Comparison of ENCODE assay signal across 8 mouse cellular contexts in the genomic region with DNA sequence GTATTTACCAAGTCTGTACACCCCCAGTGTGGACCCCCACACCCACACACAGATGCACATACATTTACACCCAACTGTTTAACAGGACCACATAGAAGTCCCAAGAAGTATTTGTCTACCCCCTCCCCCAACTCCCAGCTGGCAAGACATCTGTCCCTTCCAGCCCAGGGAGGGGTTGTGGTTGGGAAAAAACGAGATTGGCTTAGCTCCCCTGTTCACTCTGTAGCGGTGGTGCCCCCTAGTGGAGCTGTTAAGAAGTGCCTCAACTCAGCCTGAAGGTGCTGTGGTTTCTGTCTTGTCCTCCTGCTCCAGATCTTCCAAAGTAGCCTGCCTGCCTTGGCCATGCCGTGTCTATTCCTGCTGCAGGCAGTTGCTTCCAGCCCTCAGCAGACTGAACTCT. TPM values are rescaled to one million over a fixed set of nuclear protein-coding genes. Genes with fewer than 3 reads are reported as not detected.
DNase-seq lines count a peak whose midpoint lies in the region; ATAC-seq and TF ChIP-seq lines count a peak whose summit lies in the region.

No protein-coding gene starts in this region.

- H3K4me1 ChIP-seq in lung, adult 2 months (ENCODE audit: control insufficient read depth, insufficient read depth, low read length): peaks cover 6% of the 10 kb centered on the region; the same call in 1 of the 2 replicates

- no peak for TF ChIP-seq POLR2A in lung, adult 2 months (IDR thresholded peaks at IDR 0.05; ENCODE audit: borderline replicate concordance, extremely low read depth, low read depth, low read length)

- H3K4me3 ChIP-seq in lung, adult 2 months (replicated peaks; ENCODE audit: extremely low read depth, low read depth, low read length): no peak overlapping the region

- TF ChIP-seq CTCF in lung, adult 2 months (IDR thresholded peaks at IDR 0.05; ENCODE audit: insufficient read depth, low read length): peak; percentile 93

- 5% methylated on average over 3 of the region's 3 CpGs for WGBS in large intestine, adult 2 months
- WGBS in lung, adult 2 months: 3% methylated on average over 3 of the region's 3 CpGs

- peak; percentile 76 to 85 for DNase-seq in adrenal gland, adult 18-20 months (ENCODE audit: low spot score in 2 of 2)
- peak; percentile 80 for DNase-seq in embryo, embryonic 11 days
- peak; percentile 36 for DNase-seq in large intestine, adult 2 months (ENCODE audit: low read depth, low spot score)
- DNase-seq in lung, adult 2 months: peak; percentile 76
- DNase-seq in retina, postnatal 1 day: peak; percentile 89
- DNase-seq in thymus, postnatal 36 days: peak; percentile 79 to 80

- peak; percentile 62 for ATAC-seq in CD4-positive, CD25-positive, alpha-beta regulatory T cell, adult 4 months
- peak; percentile 80 for ATAC-seq in granulocyte monocyte progenitor cell, adult 5-6 weeks (replicated peaks; ENCODE audit: poor library complexity, severe bottlenecking)

RNA-seq across cellular contexts. Expression of a gene that starts 1.0 kb away (rescaled TPM):
- under 1 TPM in 1 of 2 experiments, not detected in 1; 0.43 TPM for polyA plus RNA-seq in CD4-positive, CD25-positive, alpha-beta regulatory T cell, adult 4 months (2017; shearing (Covaris generic))
- not detected for total RNA-seq in adrenal gland, adult 18-20 months (2021)
- total RNA-seq in granulocyte monocyte progenitor cell, adult 5-6 weeks (2014; fragmentation: Nextera tagmentation): not detected in 2 replicates
- not detected in 2 replicates for total RNA-seq in granulocyte monocyte progenitor cell, adult 5-6 weeks (2017)
- polyA plus RNA-seq in large intestine, adult 2 months (2012; rRNA removed): 0.80 and 2.1 TPM in 2 replicates
- 27.3 and 30.4 TPM in 2 replicates for polyA plus RNA-seq in lung, adult 2 months (2012; rRNA removed)

RNA-seq across cellular contexts. Expression of a gene that starts 13.2 kb away (rescaled TPM):
- under 1 TPM in 1 of 2 experiments, not detected in 1; 0.14 TPM for polyA plus RNA-seq in CD4-positive, CD25-positive, alpha-beta regulatory T cell, adult 4 months (2017; shearing (Covaris generic))
- under 1 TPM; 0.20 to 0.99 TPM for total RNA-seq in adrenal gland, adult 18-20 months (2021)
- total RNA-seq in granulocyte monocyte progenitor cell, adult 5-6 weeks (2014; fragmentation: Nextera tagmentation): not detected in 2 replicates
- total RNA-seq in granulocyte monocyte progenitor cell, adult 5-6 weeks (2017): not detected in 2 replicates
- polyA plus RNA-seq in large intestine, adult 2 months (2012; rRNA removed): 0.27 and 0.42 TPM in 2 replicates
- polyA plus RNA-seq in lung, adult 2 months (2012; rRNA removed): 1.1 and 4.2 TPM in 2 replicates

RNA-seq across cellular contexts. Expression of a gene that starts 21.6 kb away (rescaled TPM):
- polyA plus RNA-seq in CD4-positive, CD25-positive, alpha-beta regulatory T cell, adult 4 months (2017; shearing (Covaris generic)): 100 to 1,000 TPM; 132 to 138 TPM
- 10 to 100 TPM; 12.5 to 15.0 TPM for total RNA-seq in adrenal gland, adult 18-20 months (2021)
- total RNA-seq in granulocyte monocyte progenitor cell, adult 5-6 weeks (2014; fragmentation: Nextera tagmentation): 58.3 and 65.0 TPM in 2 replicates
- 79.6 and 108 TPM in 2 replicates for total RNA-seq in granulocyte monocyte progenitor cell, adult 5-6 weeks (2017)
- 13.2 and 16.2 TPM in 2 replicates for polyA plus RNA-seq in large intestine, adult 2 months (2012; rRNA removed)
- polyA plus RNA-seq in lung, adult 2 months (2012; rRNA removed): 294 and 318 TPM in 2 replicates

RNA-seq across cellular contexts. Expression of a gene that starts 51.8 kb away (rescaled TPM):
- polyA plus RNA-seq in CD4-positive, CD25-positive, alpha-beta regulatory T cell, adult 4 months (2017; shearing (Covaris generic)): 10 to 100 TPM; 44.8 to 77.1 TPM
- under 1 TPM; 0.86 to 0.93 TPM for total RNA-seq in adrenal gland, adult 18-20 months (2021)
- 52.9 and 54.1 TPM in 2 replicates for total RNA-seq in granulocyte monocyte progenitor cell, adult 5-6 weeks (2014; fragmentation: Nextera tagmentation)
- 23.8 and 31.5 TPM in 2 replicates for total RNA-seq in granulocyte monocyte progenitor cell, adult 5-6 weeks (2017)
- 39.6 and 60.0 TPM in 2 replicates for polyA plus RNA-seq in large intestine, adult 2 months (2012; rRNA removed)
- 25.7 and 45.9 TPM in 2 replicates for polyA plus RNA-seq in lung, adult 2 months (2012; rRNA removed)

Comparison
In these comparisons a context has a peak if more than half of its experiments do, and no peak if none do; other contexts are left out.
1. DNase-seq: peak in every context shown above with its lines; median percentile 89 in retina, postnatal 1 day; 80 in adrenal gland, adult 18-20 months; 80 in embryo, embryonic 11 days; 80 in thymus, postnatal 36 days; 76 in lung, adult 2 months; 36 in large intestine, adult 2 months.